Mouse (Mus musculus) liver, adult 2 months (tissue): ENCODE data around the gene Tmod1.

Experiments
- CTCF ChIP-seq: fragments of 200-500 bp; IDR thresholded peaks from 2 replicates; pipeline ENCODE4 v1.5.1; 2011; ENCODE audit warnings: low read depth, low read length, control low read depth
- POLR2A ChIP-seq: fragments of 200-500 bp; IDR thresholded peaks from 2 replicates; pipeline ENCODE4 v1.6.1; 2011; ENCODE audit warnings: low read length, control low read depth; ENCODE audit not compliant: insufficient read depth; ENCODE audit errors: extremely low read depth

- TF ChIP-seq POLR2A (no peak), CTCF (no peak)
Observed at GRCm38 (mm10) chr4:46117536-46117935, 78.8 kb downstream of the Tmod1 start.
